Mouse (Mus musculus) thymus, adult 2 months (tissue): Measurements from ENCODE around the gene Slc25a10.

Source experiments
- CTCF ChIP-seq: fragments of 200-500 bp; IDR thresholded peaks from 2 replicates; pipeline ENCODE4 v1.5.1; 2012; ENCODE audit warnings: mild to moderate bottlenecking, control low read depth, low read length, moderate library complexity, borderline replicate concordance; ENCODE audit not compliant: control insufficient read depth, poor library complexity, insufficient read depth; ENCODE audit errors: extremely low read depth
- POLR2A ChIP-seq: fragments of 200-500 bp; IDR thresholded peaks from 2 replicates; pipeline ENCODE4 v1.6.1; 2012; ENCODE audit warnings: mild to moderate bottlenecking, low read length, control low read depth, moderate library complexity; ENCODE audit not compliant: control insufficient read depth, poor library complexity, insufficient read depth; ENCODE audit errors: extremely low read depth

DNA sequence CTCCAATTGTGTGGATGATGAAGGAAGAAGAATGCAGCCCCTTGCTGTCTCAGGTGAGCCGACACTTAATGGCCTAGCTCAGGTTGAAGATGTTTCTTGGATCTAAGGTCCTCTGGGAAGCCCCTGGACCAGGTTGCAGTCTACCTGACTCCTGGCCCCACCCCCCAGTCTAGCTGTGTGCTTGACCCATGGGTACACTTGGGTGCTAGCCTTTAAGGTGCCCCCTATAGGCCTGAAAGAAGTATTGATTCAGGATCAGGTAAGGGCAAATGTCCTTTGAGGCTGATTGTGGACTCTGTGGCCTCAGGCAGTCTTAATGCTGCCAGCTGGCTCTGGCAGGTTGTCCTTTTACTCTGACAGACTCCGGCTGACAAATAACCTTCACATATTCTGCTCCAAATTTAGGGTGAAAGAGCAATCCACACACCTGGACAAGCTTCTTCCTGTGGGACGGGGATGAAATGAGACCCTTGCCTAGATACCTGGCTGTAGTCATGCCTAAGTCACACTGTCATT is 48.8 kb upstream of the Slc25a10 start:
- no peak for TF ChIP-seq CTCF
- no peak for TF ChIP-seq POLR2A
